Mouse (Mus musculus) midbrain, embryonic 10.5 days (tissue): Measurements from ENCODE around the gene Fstl1. TPM values are rescaled to one million over a fixed set of nuclear protein-coding genes. Genes with fewer than 3 reads are reported as not detected.
A peak's percentile ranks its signal among the peaks of the same experiment; 100 is the strongest.

Experiments
- DNase-seq: peaks from one replicate; pipeline ENCODE4 v3.0.0-alpha.2; 2017; ENCODE audit warnings: low spot score
- H3K27ac ChIP-seq: fragments of 300-500 bp; sonication (generic); replicated peaks from 2 replicates; pipeline ENCODE4 v1.5.1; 2016; ENCODE audit warnings: mild to moderate bottlenecking
- H3K27me3 ChIP-seq: fragments of 300-500 bp; sonication (generic); 2 replicates; pipeline ENCODE4 v1.6.1; 2016; ENCODE audit warnings: low read depth, mild to moderate bottlenecking; ENCODE audit not compliant: poor library complexity, severe bottlenecking
- H3K36me3 ChIP-seq: fragments of 300-500 bp; sonication (generic); 2 replicates; pipeline ENCODE4 v1.6.1; 2016; ENCODE audit warnings: mild to moderate bottlenecking, moderate library complexity
- H3K4me1 ChIP-seq: fragments of 300-500 bp; sonication (generic); 2 replicates; pipeline ENCODE4 v1.6.1; 2016
- H3K4me3 ChIP-seq: fragments of 300-500 bp; sonication (generic); 2 replicates; pipeline ENCODE4 v1.5.1; 2016; ENCODE audit warnings: mild to moderate bottlenecking, moderate library complexity
- H3K9me3 ChIP-seq: fragments of 300-500 bp; sonication (generic); replicated peaks from 2 replicates; pipeline ENCODE4 v1.6.1; 2016; ENCODE audit warnings: mild to moderate bottlenecking
- WGBS: fragments of 180-500 bp; shearing (Covaris S2); methylation state at CpG from one replicate; pipeline ENCODE4 v1.1.7; 2016; 5-methylcytosine and 5-hydroxymethylcytosine counted together
- polyA plus RNA-seq: library from polyadenylated mRNA; unstranded; fragments of >200 nt; fragmentation: Nextera tagmentation; extraction: Ambion mirVana; gene quantifications from 2 replicates; pipeline ENCODE4 v1.2.1, GENCODE M21; 2016

Gene Fstl1
- polyA plus RNA-seq, 1 experiment from 2014 or later: 168 TPM

GRCm38 (mm10) chr16:37867791-37868505 is 91.3 kb downstream of the Fstl1 start, which contains the start of gene Lrrc58:
Gene Lrrc58, plus strand, starts transcription at chr16:37868389.
- H3K4me3 ChIP-seq: peak within 1 kb of the TSS; percentile 82
- H3K4me1 ChIP-seq: peaks cover 28% of the 10 kb centered on the region
- no peaks in the 10 kb centered on the region for H3K27me3 ChIP-seq
- DNase-seq: no peak
- peak within 1 kb of the TSS; percentile 98 for H3K27ac ChIP-seq
- peaks cover 28% of the 10 kb centered on the region for H3K36me3 ChIP-seq
- H3K9me3 ChIP-seq: no peaks in the 10 kb centered on the region
- under 1% methylated on average over 86 of the region's 86 CpGs for WGBS

- Histone ChIP-seq H3K4me1 (peaks cover 31% of the 10 kb centered on the region), H3K27ac (peak overlapping the region; percentile 98), H3K9me3 (no peaks in the 10 kb centered on the region), H3K27me3 (no peaks in the 10 kb centered on the region), H3K4me3 (peak overlapping the region; percentile 82), H3K36me3 (peaks cover 33% of the 10 kb centered on the region)
- WGBS: under 1% methylated on average over 87 of the region's 87 CpGs
- peak; percentile 84 for DNase-seq
These were observed 92.1 kb downstream of the Fstl1 start for GRCm38 (mm10) chr16:37868506-37869469.

GRCm38 (mm10) chr16:37869470-37870231 is 93.0 kb downstream of the Fstl1 start:
- peak overlapping the region; percentile 98 for H3K27ac ChIP-seq
- 40% methylated on average over 4 of the region's 4 CpGs for WGBS
- DNase-seq: no peak

GRCm38 (mm10) chr16:37871112-37871715 is 94.5 kb downstream of the Fstl1 start:
- H3K36me3 ChIP-seq: peaks cover 39% of the 10 kb centered on the region
- H3K27me3 ChIP-seq: no peaks in the 10 kb centered on the region
- no peak for DNase-seq
- peaks cover 31% of the 10 kb centered on the region for H3K4me1 ChIP-seq
- 93% methylated on average over 4 of the region's 4 CpGs for WGBS
- H3K9me3 ChIP-seq: no peaks in the 10 kb centered on the region
- H3K27ac ChIP-seq: no peak overlapping the region
- no peak overlapping the region for H3K4me3 ChIP-seq

More at GRCm38 (mm10) chr16:37869470-37870231, 93.0 kb downstream of the Fstl1 start:
- H3K36me3 ChIP-seq: peaks cover 35% of the 10 kb centered on the region
- H3K4me1 ChIP-seq: peaks cover 31% of the 10 kb centered on the region
- no peaks in the 10 kb centered on the region for H3K27me3 ChIP-seq
- H3K9me3 ChIP-seq: no peaks in the 10 kb centered on the region
- H3K4me3 ChIP-seq: peak overlapping the region; percentile 82

GRCm38 (mm10) chr16:37874501-37875235 is 98.0 kb downstream of the Fstl1 start:
- Histone ChIP-seq H3K4me1 (peaks cover 21% of the 10 kb centered on the region), H3K9me3 (no peaks in the 10 kb centered on the region), H3K27me3 (no peaks in the 10 kb centered on the region), H3K36me3 (peaks cover 73% of the 10 kb centered on the region), H3K4me3 (no peak overlapping the region), H3K27ac (no peak overlapping the region)
- 87% methylated on average over 4 of the region's 4 CpGs for WGBS
- no peak for DNase-seq

GRCm38 (mm10) chr16:37877406-37877805 is 100.7 kb downstream of the Fstl1 start:
- Histone ChIP-seq H3K9me3 (no peaks in the 10 kb centered on the region), H3K4me1 (peaks cover 3% of the 10 kb centered on the region; the same call in 1 of the 2 replicates), H3K4me3 (no peak overlapping the region), H3K27me3 (no peaks in the 10 kb centered on the region), H3K36me3 (peaks cover 76% of the 10 kb centered on the region), H3K27ac (no peak overlapping the region)
- DNase-seq: no peak
- 96% methylated on average over 3 of the region's 3 CpGs for WGBS

GRCm38 (mm10) chr16:37878951-37879505 is 102.4 kb downstream of the Fstl1 start:
- H3K27me3 ChIP-seq: no peaks in the 10 kb centered on the region
- H3K27ac ChIP-seq: no peak overlapping the region
- no peak for DNase-seq
- H3K4me3 ChIP-seq: no peak overlapping the region
- no peaks in the 10 kb centered on the region for H3K4me1 ChIP-seq
- H3K36me3 ChIP-seq: peaks cover 83% of the 10 kb centered on the region
- WGBS: 90% methylated on average over 7 of the region's 7 CpGs
- no peaks in the 10 kb centered on the region for H3K9me3 ChIP-seq

- Histone ChIP-seq H3K9me3 (no peaks in the 10 kb centered on the region), H3K4me1 (no peaks in the 10 kb centered on the region), H3K27ac (no peak overlapping the region), H3K4me3 (no peak overlapping the region), H3K27me3 (no peaks in the 10 kb centered on the region), H3K36me3 (peaks cover 83% of the 10 kb centered on the region)
- 95% methylated on average over 4 of the region's 4 CpGs for WGBS
- DNase-seq: no peak
These were observed 103.2 kb downstream of the Fstl1 start for GRCm38 (mm10) chr16:37879750-37880419.

GRCm38 (mm10) chr16:37881168-37881567 is 104.5 kb downstream of the Fstl1 start:
- Histone ChIP-seq H3K4me3 (no peak overlapping the region), H3K27me3 (no peaks in the 10 kb centered on the region), H3K36me3 (peaks cover 83% of the 10 kb centered on the region), H3K4me1 (no peaks in the 10 kb centered on the region), H3K9me3 (no peaks in the 10 kb centered on the region), H3K27ac (no peak overlapping the region)
- 90% methylated on average over 2 of the region's 2 CpGs for WGBS
- DNase-seq: no peak
